Mouse (Mus musculus) forebrain, embryonic 16.5 days (tissue): ENCODE measurements at regions not wholly inside any gene's neighbourhood (a gene's known extent, or its start where the extent isn't known, plus 50 kb on each side); places are given as distances from the start of the nearest gene placed in this dataset.

Experiments used
- ATAC-seq: fragments of 200-750 bp; cut with Nextera tagmentation; 2 replicates; pipeline ENCODE4 v1.8.0; 2017; ENCODE audit warnings: mild to moderate bottlenecking, moderate library complexity
- H3K27ac ChIP-seq: fragments of 300-500 bp; sonication (generic); 2 replicates; pipeline ENCODE4 v1.5.1; 2014; ENCODE audit warnings: low read length, control low read depth
- H3K27me3 ChIP-seq: fragments of 300-500 bp; sonication (generic); replicated peaks from 2 replicates; pipeline ENCODE4 v1.6.1; 2014; ENCODE audit warnings: low read length; ENCODE audit not compliant: control insufficient read depth, insufficient read depth
- H3K36me3 ChIP-seq: fragments of 300-500 bp; sonication (generic); 2 replicates; pipeline ENCODE4 v1.6.1; 2014; ENCODE audit not compliant: control insufficient read depth, insufficient read depth
- H3K4me1 ChIP-seq: fragments of 300-500 bp; sonication (generic); replicated peaks from 2 replicates; pipeline ENCODE4 v1.6.1; 2014; ENCODE audit warnings: low read length; ENCODE audit not compliant: control insufficient read depth, insufficient read depth
- H3K4me2 ChIP-seq: fragments of 300-500 bp; sonication (generic); 2 replicates; pipeline ENCODE4 v1.6.1; 2014; ENCODE audit warnings: mild to moderate bottlenecking, low read length, control low read depth
- H3K4me3 ChIP-seq: fragments of 300-500 bp; sonication (generic); replicated peaks from 2 replicates; pipeline ENCODE4 v1.5.1; 2014; ENCODE audit warnings: mild to moderate bottlenecking, low read length, control low read depth
- H3K9ac ChIP-seq: fragments of 300-500 bp; sonication (generic); replicated peaks from 2 replicates; pipeline ENCODE4 v1.6.1; 2014; ENCODE audit warnings: low read depth, low read length, control low read depth
- H3K9me3 ChIP-seq: fragments of 300-500 bp; sonication (generic); 2 replicates; pipeline ENCODE4 v1.6.1; 2016; ENCODE audit warnings: low read length; ENCODE audit not compliant: control insufficient read depth
- WGBS: fragments of 180-500 bp; shearing (Covaris S2); extraction: QIAGEN DNeasy Blood & Tissue Kit; methylation state at CpG from one replicate; pipeline ENCODE4 v1.1.7; 2014; 5-methylcytosine and 5-hydroxymethylcytosine counted together

DNA sequence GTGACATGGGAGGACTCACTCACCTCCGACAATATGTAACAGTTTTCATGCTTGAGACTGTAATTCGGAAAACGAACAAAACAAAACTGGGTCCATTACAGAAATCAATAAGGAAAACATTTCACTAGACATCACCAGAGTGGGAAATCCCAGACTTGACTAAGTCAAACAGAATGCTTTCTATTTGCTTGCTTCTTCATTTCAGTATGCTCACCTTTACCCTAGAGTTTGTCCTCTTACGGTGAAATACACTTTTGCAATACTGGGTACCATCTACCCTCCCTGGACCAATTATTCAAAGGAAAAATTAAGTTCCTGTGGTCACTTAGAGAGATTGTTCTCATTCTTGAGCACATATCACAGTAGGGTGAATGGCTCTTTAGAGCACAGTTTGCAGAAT lies 613.4 kb upstream of the 4930412O13Rik start:
- H3K4me2 ChIP-seq = no peak overlapping the region
- 98% methylated on average over 4 of the region's 4 CpGs for WGBS
- H3K36me3 ChIP-seq = no peaks in the 10 kb centered on the region
- no peak overlapping the region for H3K4me3 ChIP-seq
- H3K27me3 ChIP-seq = no peaks in the 10 kb centered on the region
- no peak for ATAC-seq
- no peaks in the 10 kb centered on the region for H3K4me1 ChIP-seq
- H3K9ac ChIP-seq = no peak overlapping the region
- H3K9me3 ChIP-seq = no peaks in the 10 kb centered on the region
- H3K27ac ChIP-seq = no peak overlapping the region

GRCm38 (mm10) chr2:9283441-9283840 lies 597.6 kb upstream of the 4930412O13Rik start:
- H3K27me3 ChIP-seq = no peaks in the 10 kb centered on the region
- no peak overlapping the region for H3K9ac ChIP-seq
- H3K4me3 ChIP-seq = no peak overlapping the region
- 81% methylated on average over 2 of the region's 2 CpGs for WGBS
- ATAC-seq = no peak
- H3K4me2 ChIP-seq = no peak overlapping the region
- no peaks in the 10 kb centered on the region for H3K36me3 ChIP-seq
- no peaks in the 10 kb centered on the region for H3K9me3 ChIP-seq
- H3K4me1 ChIP-seq = no peaks in the 10 kb centered on the region
- no peak overlapping the region for H3K27ac ChIP-seq

GRCm38 (mm10) chr2:9285800-9286199 lies 595.3 kb upstream of the 4930412O13Rik start:
- Histone ChIP-seq H3K9ac (no peak overlapping the region), H3K27ac (no peak overlapping the region), H3K36me3 (no peaks in the 10 kb centered on the region), H3K4me3 (no peak overlapping the region), H3K4me1 (no peaks in the 10 kb centered on the region), H3K4me2 (no peak overlapping the region), H3K27me3 (no peaks in the 10 kb centered on the region), H3K9me3 (no peaks in the 10 kb centered on the region)
- WGBS = 81% methylated on average over 8 of the region's 8 CpGs
- ATAC-seq = no peak

DNA sequence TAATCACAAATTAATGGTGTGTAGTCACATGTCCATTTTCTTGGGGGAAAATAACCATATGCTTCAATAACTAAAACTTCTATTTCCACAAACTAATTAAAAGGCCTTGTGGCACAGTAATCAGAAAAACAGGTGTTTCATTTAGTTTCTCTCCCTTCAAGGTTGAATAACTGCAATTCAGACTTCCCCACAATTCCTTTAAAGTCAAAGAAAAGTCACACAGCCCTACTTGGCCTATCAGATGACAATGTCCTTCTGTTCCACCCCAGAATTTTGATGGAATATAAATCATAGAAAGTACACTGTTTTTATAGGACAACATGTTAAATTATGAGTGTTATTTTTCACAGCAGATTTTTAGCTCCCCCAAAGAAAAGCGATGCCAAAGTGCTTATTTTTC lies 594.0 kb upstream of the 4930412O13Rik start:
- no peak overlapping the region for H3K4me2 ChIP-seq
- H3K27me3 ChIP-seq = no peaks in the 10 kb centered on the region
- no peaks in the 10 kb centered on the region for H3K9me3 ChIP-seq
- H3K4me1 ChIP-seq = no peaks in the 10 kb centered on the region
- WGBS = 100% methylated on average over 1 of the region's 1 CpGs
- H3K27ac ChIP-seq = no peak overlapping the region
- no peak overlapping the region for H3K4me3 ChIP-seq
- H3K36me3 ChIP-seq = no peaks in the 10 kb centered on the region
- no peak overlapping the region for H3K9ac ChIP-seq
- ATAC-seq = no peak

GRCm38 (mm10) chr2:9287623-9288022 lies 593.4 kb upstream of the 4930412O13Rik start:
- no peaks in the 10 kb centered on the region for H3K9me3 ChIP-seq
- no peak overlapping the region for H3K9ac ChIP-seq
- H3K4me2 ChIP-seq = no peak overlapping the region
- no peaks in the 10 kb centered on the region for H3K27me3 ChIP-seq
- H3K27ac ChIP-seq = no peak overlapping the region
- ATAC-seq = no peak
- H3K4me1 ChIP-seq = no peaks in the 10 kb centered on the region
- WGBS = 77% methylated on average over 6 of the region's 6 CpGs
- H3K4me3 ChIP-seq = no peak overlapping the region
- H3K36me3 ChIP-seq = no peaks in the 10 kb centered on the region

DNA sequence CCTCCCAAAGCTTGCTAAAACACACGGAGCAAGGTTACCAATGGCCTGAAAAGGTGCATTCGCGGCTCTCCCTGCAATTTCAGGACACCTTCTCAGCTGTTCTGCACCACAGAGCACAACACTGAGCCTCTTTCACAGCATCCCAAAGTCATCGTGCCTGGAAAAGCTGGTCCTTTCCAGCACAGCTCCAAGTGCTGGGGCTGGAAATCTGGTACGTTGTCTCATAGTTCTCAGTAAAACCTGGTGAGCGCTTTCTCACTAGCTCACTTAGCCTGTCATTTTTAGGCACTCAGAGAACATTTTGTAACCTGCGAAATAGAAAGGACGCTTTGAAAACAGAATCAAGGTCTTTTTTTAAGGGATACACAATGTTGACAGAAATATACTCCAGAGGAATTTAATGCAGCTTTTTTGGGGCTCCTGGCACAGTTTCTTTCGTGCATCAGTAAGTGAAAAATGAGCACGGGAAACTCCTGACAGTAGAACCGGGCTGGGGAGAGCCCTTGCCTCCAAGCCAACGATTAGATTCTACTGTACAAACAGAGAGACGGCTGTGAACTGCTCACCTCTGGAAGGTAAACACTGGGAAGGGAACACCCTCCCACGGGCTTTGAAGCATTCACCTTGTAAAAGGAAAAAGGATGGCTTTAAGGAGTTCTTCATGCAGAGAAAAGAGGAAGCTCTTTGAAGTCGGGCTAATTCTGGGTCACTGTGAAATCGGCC lies 549.3 kb upstream of the 4930412O13Rik start:
- no peaks in the 10 kb centered on the region for H3K9me3 ChIP-seq
- H3K4me1 ChIP-seq = no peaks in the 10 kb centered on the region
- no peaks in the 10 kb centered on the region for H3K36me3 ChIP-seq
- H3K9ac ChIP-seq = no peak overlapping the region
- H3K27me3 ChIP-seq = 0 out of 2 replicates have a peak, but pooled peaks cover 2% of the 10 kb centered on the region
- H3K4me2 ChIP-seq = no peak overlapping the region
- ATAC-seq = no peak
- no peak overlapping the region for H3K4me3 ChIP-seq
- no peak overlapping the region for H3K27ac ChIP-seq
- WGBS = 37% methylated on average over 16 of the region's 16 CpGs

GRCm38 (mm10) chr2:9348982-9349381 lies 532.1 kb upstream of the 4930412O13Rik start:
- no peaks in the 10 kb centered on the region for H3K9me3 ChIP-seq
- H3K4me3 ChIP-seq = no peak overlapping the region
- peaks cover 4% of the 10 kb centered on the region; the same call in 1 of the 2 replicates for H3K4me1 ChIP-seq
- H3K9ac ChIP-seq = no peak overlapping the region
- H3K27ac ChIP-seq = no peak overlapping the region
- WGBS = 71% methylated on average over 4 of the region's 4 CpGs
- ATAC-seq = no peak
- no peak overlapping the region for H3K4me2 ChIP-seq
- no peaks in the 10 kb centered on the region for H3K27me3 ChIP-seq
- no peaks in the 10 kb centered on the region for H3K36me3 ChIP-seq

GRCm38 (mm10) chr2:9349994-9350393 lies 531.1 kb upstream of the 4930412O13Rik start:
- ATAC-seq = no peak
- 50% methylated on average over 1 of the region's 1 CpGs for WGBS
- no peaks in the 10 kb centered on the region for H3K27me3 ChIP-seq
- H3K27ac ChIP-seq = no peak overlapping the region
- no peaks in the 10 kb centered on the region for H3K36me3 ChIP-seq
- no peak overlapping the region for H3K4me2 ChIP-seq
- no peak overlapping the region for H3K4me3 ChIP-seq
- H3K4me1 ChIP-seq = peaks cover 4% of the 10 kb centered on the region; the same call in 1 of the 2 replicates
- H3K9ac ChIP-seq = no peak overlapping the region
- H3K9me3 ChIP-seq = no peaks in the 10 kb centered on the region

- Histone ChIP-seq H3K9me3 (no peaks in the 10 kb centered on the region), H3K27me3 (no peaks in the 10 kb centered on the region), H3K36me3 (no peaks in the 10 kb centered on the region), H3K9ac (no peak overlapping the region), H3K4me2 (peak overlapping the region; percentile 5; the same call in 1 of the 2 replicates), H3K27ac (peak overlapping the region; percentile 61), H3K4me1 (peaks cover 4% of the 10 kb centered on the region; the same call in 1 of the 2 replicates), H3K4me3 (no peak overlapping the region)
- 23% methylated on average over 7 of the region's 7 CpGs for WGBS
- peak; percentile 98 for ATAC-seq
Observed at GRCm38 (mm10) chr2:9352190-9352589, 528.9 kb upstream of the 4930412O13Rik start.

- ATAC-seq = no peak
- Histone ChIP-seq H3K27ac (no peak overlapping the region), H3K4me3 (no peak overlapping the region), H3K9me3 (no peaks in the 10 kb centered on the region), H3K4me1 (no peaks in the 10 kb centered on the region), H3K36me3 (no peaks in the 10 kb centered on the region), H3K4me2 (no peak overlapping the region), H3K27me3 (no peaks in the 10 kb centered on the region), H3K9ac (no peak overlapping the region)
- WGBS = 55% methylated on average over 4 of the region's 4 CpGs
Observed at GRCm38 (mm10) chr2:9360020-9360419, 521.0 kb upstream of the 4930412O13Rik start.
